Mouse (Mus musculus) lung, adult 2 months (tissue): ENCODE measurements around the gene Vps11.

Experiments used
- CTCF ChIP-seq: fragments of 200-500 bp; IDR thresholded peaks from 2 replicates; pipeline ENCODE4 v1.5.1; 2011; ENCODE audit warnings: mild to moderate bottlenecking, low read length, control low read depth; ENCODE audit not compliant: insufficient read depth
- POLR2A ChIP-seq: fragments of 200-500 bp; IDR thresholded peaks from 2 replicates; pipeline ENCODE4 v1.6.1; 2011; ENCODE audit warnings: low read depth, mild to moderate bottlenecking, control low read depth, low read length, borderline replicate concordance; ENCODE audit errors: extremely low read depth

DNA sequence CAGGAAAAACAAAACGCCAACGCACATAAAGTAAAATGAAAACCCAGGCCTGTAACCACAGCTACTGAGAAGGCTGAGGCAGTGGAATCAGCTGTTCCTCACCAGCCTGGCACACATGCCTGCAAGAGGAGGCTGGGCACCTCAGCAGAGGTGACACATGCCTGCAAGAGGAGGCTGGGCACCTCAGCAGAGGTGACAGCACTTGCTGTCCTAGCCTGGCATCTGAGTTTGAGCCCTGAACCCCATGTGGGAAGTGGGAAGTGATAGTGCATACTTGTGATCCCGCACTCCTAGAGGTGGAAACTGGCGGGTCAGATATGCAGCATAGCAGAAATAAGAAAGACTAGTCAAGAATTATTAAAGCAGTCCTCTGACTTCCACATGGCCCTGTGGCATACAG lies 10.1 kb downstream of the Vps11 start:
- TF ChIP-seq CTCF (no peak), POLR2A (no peak)
